Comparison of ENCODE assay signal across 19 mouse cellular contexts in genomic region chr6:5129364-5130093, GRCm38 (mm10).
DNase-seq lines count a peak whose midpoint lies in the region; ATAC-seq and TF ChIP-seq lines count a peak whose summit lies in the region.
"Had no signal": no experiment of that assay in that cellular context is flagged by ENCODE, and none has a peak within 500 bp of the region (broad histone marks: within the 10 kb centered on the region; RNA-seq: fewer than 3 reads in every experiment).

No protein-coding gene starts in this region.

- TF ChIP-seq POLR2A in kidney, adult 2 months (IDR thresholded peaks at IDR 0.05; ENCODE audit: low read depth, low read length): no peak

- no peak for TF ChIP-seq CTCF in kidney, adult 2 months (conservative IDR thresholded peaks at IDR 0.05; ENCODE audit: insufficient read depth, insufficient read length, low read depth, low read length)

- H3K4me3 ChIP-seq in midbrain, embryonic 13.5 days (replicated peaks): no peak overlapping the region
- H3K4me3 ChIP-seq in midbrain, embryonic 10.5 days: no peak overlapping the region
- no peak overlapping the region for H3K4me3 ChIP-seq in forebrain, embryonic 16.5 days (replicated peaks; ENCODE audit: low read length)
- H3K4me3 ChIP-seq in neural tube, embryonic 14.5 days (ENCODE audit: low read depth, low read length): no peak overlapping the region
- H3K4me3 ChIP-seq in kidney, adult 2 months (ENCODE audit: insufficient read depth, low read depth, low read length): no peak overlapping the region
- H3K4me3 ChIP-seq: embryonic facial prominence, embryonic 10.5 days; heart, adult 2 months; intestine, embryonic 15.5 days; kidney, embryonic 15.5 days; stomach, embryonic 15.5 days had no signal

- H3K9ac ChIP-seq in midbrain, embryonic 13.5 days (replicated peaks): no peak overlapping the region
- H3K9ac ChIP-seq in forebrain, embryonic 16.5 days (replicated peaks; ENCODE audit: low read depth, low read length): no peak overlapping the region
- H3K9ac ChIP-seq in neural tube, embryonic 14.5 days (replicated peaks; ENCODE audit: low read depth, low read length): no peak overlapping the region
- H3K9ac ChIP-seq: intestine, embryonic 15.5 days; kidney, embryonic 15.5 days; stomach, embryonic 15.5 days had no signal

- H3K4me1 ChIP-seq in midbrain, embryonic 13.5 days (replicated peaks): peaks cover 5% of the 10 kb centered on the region
- no peaks in the 10 kb centered on the region for H3K4me1 ChIP-seq in midbrain, embryonic 10.5 days
- no peaks in the 10 kb centered on the region for H3K4me1 ChIP-seq in forebrain, embryonic 16.5 days (replicated peaks; ENCODE audit: control insufficient read depth, insufficient read depth, low read length)
- H3K4me1 ChIP-seq in neural tube, embryonic 14.5 days (ENCODE audit: control insufficient read depth, insufficient read depth, low read length): no peaks in the 10 kb centered on the region
- H3K4me1 ChIP-seq in kidney, adult 2 months (ENCODE audit: control insufficient read depth, insufficient read depth, low read length): no peaks in the 10 kb centered on the region
- H3K4me1 ChIP-seq: embryonic facial prominence, embryonic 10.5 days; intestine, embryonic 15.5 days; kidney, embryonic 15.5 days; stomach, embryonic 15.5 days had no signal

- H3K27me3 ChIP-seq in midbrain, embryonic 13.5 days: no peaks in the 10 kb centered on the region
- H3K27me3 ChIP-seq in midbrain, embryonic 10.5 days (ENCODE audit: low read depth, poor library complexity, severe bottlenecking): no peaks in the 10 kb centered on the region
- no peaks in the 10 kb centered on the region for H3K27me3 ChIP-seq in forebrain, embryonic 16.5 days (replicated peaks; ENCODE audit: control insufficient read depth, insufficient read depth, low read length)
- H3K27me3 ChIP-seq in neural tube, embryonic 14.5 days (ENCODE audit: control insufficient read depth, insufficient read depth, low read length): no peaks in the 10 kb centered on the region
- no peaks in the 10 kb centered on the region for H3K27me3 ChIP-seq in kidney, adult 2 months (replicated peaks; ENCODE audit: control insufficient read depth, insufficient read depth, low read length)
- H3K27me3 ChIP-seq: intestine, embryonic 15.5 days; kidney, embryonic 15.5 days; stomach, embryonic 15.5 days had no signal

- ATAC-seq in frontal cortex, adult (ENCODE audit: low TSS enrichment): peak; percentile 84
- ATAC-seq in midbrain, embryonic 13.5 days: peak; percentile 88
- ATAC-seq in forebrain, embryonic 16.5 days: peak; percentile 45; the same call in 1 of the 2 replicates
- peak; percentile 90 for ATAC-seq in neural tube, embryonic 14.5 days (ENCODE audit: low read depth)
- ATAC-seq: intestine, embryonic 15.5 days had no signal

- no peak overlapping the region for H3K4me2 ChIP-seq in midbrain, embryonic 13.5 days (replicated peaks)
- no peak overlapping the region for H3K4me2 ChIP-seq in forebrain, embryonic 16.5 days (ENCODE audit: low read length)
- no peak overlapping the region for H3K4me2 ChIP-seq in neural tube, embryonic 14.5 days (ENCODE audit: low read depth, low read length)
- H3K4me2 ChIP-seq: intestine, embryonic 15.5 days; kidney, embryonic 15.5 days; stomach, embryonic 15.5 days had no signal

- peak overlapping the region; percentile 47; the same call in 1 of the 2 replicates for H3K27ac ChIP-seq in midbrain, embryonic 13.5 days
- H3K27ac ChIP-seq in midbrain, embryonic 10.5 days (replicated peaks): no peak overlapping the region
- no peak overlapping the region for H3K27ac ChIP-seq in forebrain, embryonic 16.5 days (ENCODE audit: low read length)
- H3K27ac ChIP-seq in neural tube, embryonic 14.5 days (ENCODE audit: low read depth, low read length): no peak overlapping the region
- no peak overlapping the region for H3K27ac ChIP-seq in kidney, adult 2 months (ENCODE audit: insufficient read depth, low read depth, low read length)
- H3K27ac ChIP-seq: embryonic facial prominence, embryonic 10.5 days; heart, adult 2 months; intestine, embryonic 15.5 days; kidney, embryonic 15.5 days; stomach, embryonic 15.5 days had no signal

- 59% methylated on average over 14 of the region's 14 CpGs for WGBS in midbrain, embryonic 13.5 days
- WGBS in midbrain, embryonic 10.5 days: 88% methylated on average over 14 of the region's 14 CpGs
- 76% methylated on average over 14 of the region's 14 CpGs for WGBS in forebrain, embryonic 16.5 days
- 62% methylated on average over 14 of the region's 14 CpGs for WGBS in neural tube, embryonic 14.5 days
- WGBS in kidney, adult 2 months: 89% methylated on average over 14 of the region's 14 CpGs

- no peaks in the 10 kb centered on the region for H3K9me3 ChIP-seq in midbrain, embryonic 13.5 days
- no peaks in the 10 kb centered on the region for H3K9me3 ChIP-seq in midbrain, embryonic 10.5 days (replicated peaks)
- no peaks in the 10 kb centered on the region for H3K9me3 ChIP-seq in forebrain, embryonic 16.5 days (ENCODE audit: control insufficient read depth, low read length)
- H3K9me3 ChIP-seq in neural tube, embryonic 14.5 days (ENCODE audit: control insufficient read depth, low read length): no peaks in the 10 kb centered on the region
- H3K9me3 ChIP-seq: embryonic facial prominence, embryonic 10.5 days; intestine, embryonic 15.5 days; kidney, embryonic 15.5 days; stomach, embryonic 15.5 days had no signal

- no peak for DNase-seq in frontal cortex, postnatal 10 days (ENCODE audit: low spot score in 2 of 2)
- no peak for DNase-seq in midbrain, embryonic 10.5 days (ENCODE audit: low spot score)
- no peak for DNase-seq in gastrocnemius, adult 18-20 months (ENCODE audit: low spot score)
- DNase-seq in kidney, adult 2 months: no peak
- DNase-seq: cerebellum, adult 8-10 months; gastrocnemius, postnatal 14 days; heart, adult 2 months; heart, postnatal 4 days; kidney, postnatal 4 days; liver; lung, postnatal 10 days had no signal

- H3K36me3 ChIP-seq in midbrain, embryonic 13.5 days: peaks cover under 1% of the 10 kb centered on the region; the same call in 1 of the 2 replicates
- peaks cover 6% of the 10 kb centered on the region; the same call in 1 of the 2 replicates for H3K36me3 ChIP-seq in midbrain, embryonic 10.5 days
- H3K36me3 ChIP-seq in forebrain, embryonic 16.5 days (ENCODE audit: control insufficient read depth, insufficient read depth): peaks cover under 1% of the 10 kb centered on the region; the same call in 1 of the 2 replicates
- no peaks in the 10 kb centered on the region for H3K36me3 ChIP-seq in neural tube, embryonic 14.5 days (ENCODE audit: control insufficient read depth, insufficient read depth, low read length)
- no peaks in the 10 kb centered on the region for H3K36me3 ChIP-seq in kidney, adult 2 months (ENCODE audit: control insufficient read depth, insufficient read depth, low read length)
- H3K36me3 ChIP-seq: intestine, embryonic 15.5 days; stomach, embryonic 15.5 days had no signal
